Mouse (Mus musculus): Measurements from ENCODE around the gene Zc3h13.

Zc3h13 gene

DNA sequence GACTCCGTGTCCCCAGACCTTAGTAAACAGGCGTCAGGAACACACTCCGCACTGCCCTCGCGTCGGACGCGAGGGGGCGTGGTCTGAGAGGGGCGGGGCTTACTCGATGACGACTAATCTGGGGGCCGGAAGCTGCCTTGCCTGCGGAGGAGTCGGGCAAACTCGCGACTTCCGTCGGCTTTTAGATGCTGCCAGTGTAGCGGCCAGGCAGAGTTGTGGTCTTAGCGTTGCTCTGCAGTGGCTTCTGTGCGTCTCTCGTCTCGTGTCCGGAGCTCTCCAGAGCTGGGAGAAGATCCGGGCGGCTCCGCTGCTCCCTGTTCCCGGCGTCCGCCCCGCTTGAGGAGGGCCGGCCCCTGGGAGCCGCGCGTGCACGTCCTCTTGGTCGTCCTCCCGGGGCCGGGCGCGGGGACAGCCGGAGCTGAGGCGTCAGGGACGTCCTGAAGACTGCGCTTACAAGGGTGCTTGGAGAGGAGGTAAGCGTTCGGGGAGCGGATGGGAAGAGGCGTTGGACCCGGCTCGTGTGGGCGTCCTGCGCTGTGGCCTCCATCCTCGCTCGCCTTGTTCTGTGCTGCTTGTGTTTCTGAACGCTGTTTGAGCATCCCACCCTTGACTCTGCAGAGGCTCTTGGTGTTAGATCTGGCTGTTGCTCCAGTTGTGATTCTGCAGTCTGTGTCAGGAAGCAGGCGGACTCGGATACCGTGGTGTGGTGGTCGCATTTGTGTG lies at the start of gene Zc3h13:
Gene Zc3h13, plus strand, starts transcription at position 181 of the 723 bp plus-strand sequence.
- CTCF ChIA-PET = interaction anchor here in 2 of 4 experiments (0.6 to 1.2 kb wide), 3 partner anchors 19 to 46 kb away, joined by 3 to 4 read pairs (median 3); no protein-coding TSS in a partner anchor
- POLR2A ChIA-PET = interaction anchor here (0.7 to 2.4 kb wide), 45 partner anchors 8 to 552 kb away, joined by 3 to 12 read pairs (median 4); partner anchors contain the start of genes Cog3 (in 1 of the 4), Esd (in 1 of the 4) and Lrrc63 (in 1 of the 4)

DNA sequence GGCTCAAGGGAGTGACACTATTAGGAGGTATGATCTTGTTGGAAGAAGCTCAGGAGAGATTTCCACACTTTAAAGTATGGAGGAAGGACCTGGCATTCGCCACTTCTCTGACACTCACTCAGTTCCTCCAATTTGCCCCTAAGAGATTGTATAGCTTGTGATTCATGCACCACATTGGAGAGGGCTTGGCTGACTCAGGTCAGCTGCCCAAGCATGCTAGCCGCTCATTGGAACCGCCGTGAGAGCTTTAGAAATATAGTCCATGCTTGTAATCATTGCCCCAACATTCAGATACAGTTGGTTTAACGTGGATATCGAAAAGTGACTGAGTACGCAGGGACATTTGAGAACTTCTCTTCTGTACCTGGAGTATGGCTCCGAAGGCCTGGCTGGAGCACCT lies 48.6 kb upstream of the Zc3h13 start:
- POLR2A ChIA-PET = interaction anchor here in 2 of 4 experiments (0.6 to 1.6 kb wide), 5 partner anchors 10 to 520 kb away, joined by 3 to 4 read pairs (median 4); partner anchors contain the start of gene Zc3h13 (in 1 of the 2)

GRCm38 (mm10) chr14:75235955-75236635 lies 48.1 kb upstream of the Zc3h13 start:
- ChIA-PET POLR2A (interaction anchor here in 3 of 4 experiments (0.6 to 1.6 kb wide), 6 partner anchors 10 to 520 kb away, joined by 3 to 4 read pairs (median 4); partner anchors contain the start of gene Zc3h13 (in 1 of the 3)), CTCF (interaction anchor here in 2 of 4 experiments (0.6 to 1.1 kb wide), 2 partner anchors 46 to 304 kb away, joined by 3 to 4 read pairs; no protein-coding TSS in a partner anchor)

More for the DNA sequence above, 48.6 kb upstream of the Zc3h13 start:
- CTCF ChIA-PET = interaction anchor here in 1 of 4 experiments (1.1 kb wide), 1 partner anchor 45 kb away, joined by 3 read pairs; no protein-coding TSS in a partner anchor

DNA sequence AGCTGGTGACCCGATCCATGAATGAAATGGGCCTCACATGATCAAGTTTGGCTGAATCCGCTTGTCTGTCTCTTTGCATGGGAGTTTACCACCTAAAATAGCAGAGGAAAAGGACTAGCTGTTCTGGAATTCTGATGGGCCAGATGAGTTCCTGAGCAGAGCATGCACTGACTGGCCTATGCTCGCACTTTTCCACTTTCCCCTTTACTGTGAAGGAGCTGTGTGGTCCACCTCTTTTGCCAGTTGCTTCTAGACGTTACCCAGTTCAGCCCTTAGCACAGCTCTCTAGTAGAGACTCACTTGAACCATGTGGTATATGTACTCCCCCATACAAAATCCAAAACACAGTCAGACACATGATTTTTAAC lies 47.6 kb upstream of the Zc3h13 start:
- CTCF ChIA-PET = interaction anchor here in 1 of 4 experiments (0.6 kb wide), 1 partner anchor 305 kb away, joined by 4 read pairs; no protein-coding TSS in a partner anchor
- POLR2A ChIA-PET = interaction anchor here in 2 of 4 experiments (0.5 to 1.2 kb wide), 4 partner anchors 9 to 163 kb away, joined by 3 to 4 read pairs (median 3); no protein-coding TSS in a partner anchor

GRCm38 (mm10) chr14:75237096-75237495 lies 47.1 kb upstream of the Zc3h13 start:
- POLR2A ChIA-PET = interaction anchor here in 1 of 4 experiments (0.5 kb wide), 1 partner anchor 162 kb away, joined by 3 read pairs; no protein-coding TSS in a partner anchor
- CTCF ChIA-PET = no interaction called here

- POLR2A ChIA-PET = interaction anchor here in 1 of 4 experiments (0.7 kb wide), 1 partner anchor 167 kb away, joined by 4 read pairs; no protein-coding TSS in a partner anchor
- CTCF ChIA-PET = no interaction called here
Observed at GRCm38 (mm10) chr14:75238054-75238692, 46.0 kb upstream of the Zc3h13 start.

- POLR2A ChIA-PET = no interaction called here
- CTCF ChIA-PET = interaction anchor here in 2 of 4 experiments (0.9 to 1.0 kb wide), 2 partner anchors 12 kb away, joined by 3 read pairs; no protein-coding TSS in a partner anchor
Observed at GRCm38 (mm10) chr14:75242087-75242486, 42.1 kb upstream of the Zc3h13 start, which contains the start of gene Cpb2. Gene Cpb2, plus strand, starts transcription at chr14:75242287.

GRCm38 (mm10) chr14:75246024-75247000 lies 37.9 kb upstream of the Zc3h13 start:
- POLR2A ChIA-PET = interaction anchor here in 1 of 4 experiments (0.7 kb wide), 1 partner anchor 10 kb away, joined by 3 read pairs; no protein-coding TSS in a partner anchor
- CTCF ChIA-PET = interaction anchor here in 1 of 4 experiments (0.7 kb wide), 1 partner anchor 10 kb away, joined by 3 read pairs; no protein-coding TSS in a partner anchor

- ChIA-PET CTCF (no interaction called here), POLR2A (no interaction called here)
Observed at GRCm38 (mm10) chr14:75250432-75250831, 33.7 kb upstream of the Zc3h13 start.

DNA sequence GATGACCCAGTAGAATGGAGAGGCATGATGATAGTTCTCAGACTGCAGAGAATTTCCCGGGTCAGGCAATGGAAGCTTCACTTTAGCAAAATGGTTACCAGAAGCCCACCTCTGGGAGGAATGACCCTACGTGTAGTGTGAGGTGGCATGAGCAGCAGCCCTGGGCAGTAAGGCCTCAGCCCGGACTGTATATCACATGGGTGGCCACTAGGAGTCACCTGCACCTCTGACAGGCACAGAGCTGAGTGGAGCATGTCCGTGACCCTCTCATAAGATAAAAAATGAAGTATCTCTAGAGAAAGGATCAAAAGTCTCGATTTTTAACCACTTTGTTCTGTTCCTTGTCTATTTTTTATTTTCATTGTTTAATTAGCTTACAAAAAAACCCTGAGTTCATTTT lies 27.7 kb upstream of the Zc3h13 start:
- CTCF ChIA-PET = interaction anchor here in 3 of 4 experiments (0.5 to 1.8 kb wide), 5 partner anchors 9 to 598 kb away, joined by 3 to 6 read pairs (median 4); partner anchors contain the start of gene Zc3h13 (in 1 of the 3)
- POLR2A ChIA-PET = interaction anchor here in 2 of 4 experiments (0.8 to 1.3 kb wide), 4 partner anchors 8 to 27 kb away, joined by 3 read pairs; partner anchors contain the start of gene Zc3h13 (in 1 of the 2)

GRCm38 (mm10) chr14:75269531-75269930 lies 14.6 kb upstream of the Zc3h13 start:
- POLR2A ChIA-PET = interaction anchor here in 1 of 4 experiments (0.7 to 0.9 kb wide), 3 partner anchors 13 to 1677 kb away, joined by 3 read pairs; partner anchors contain the start of gene Zc3h13
- CTCF ChIA-PET = no interaction called here

DNA sequence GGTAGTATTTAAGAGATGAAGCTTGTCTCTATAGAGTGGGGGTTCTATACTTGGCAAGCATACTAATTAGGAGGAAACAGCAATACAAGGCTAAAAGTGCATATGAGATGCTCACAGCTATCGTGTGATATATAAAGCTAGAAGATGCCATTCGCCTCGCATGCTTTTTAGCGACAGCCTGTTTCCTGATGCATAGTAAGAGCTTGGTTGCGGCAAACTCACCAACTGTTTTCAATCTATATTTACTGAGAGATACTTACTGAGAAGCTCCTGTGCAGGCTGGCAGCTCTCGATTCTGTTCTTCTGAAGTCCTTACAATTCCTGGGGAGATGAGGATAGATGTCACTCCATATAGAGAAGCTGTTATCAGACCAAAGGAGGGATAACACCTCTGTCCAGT lies 4.5 kb upstream of the Zc3h13 start:
- POLR2A ChIA-PET = interaction anchor here in 1 of 4 experiments (0.6 kb wide), 1 partner anchor 189 kb away, joined by 3 read pairs; no protein-coding TSS in a partner anchor
- CTCF ChIA-PET = interaction anchor here in 1 of 4 experiments (0.6 kb wide), 1 partner anchor 1449 kb away, joined by 3 read pairs; no protein-coding TSS in a partner anchor

DNA sequence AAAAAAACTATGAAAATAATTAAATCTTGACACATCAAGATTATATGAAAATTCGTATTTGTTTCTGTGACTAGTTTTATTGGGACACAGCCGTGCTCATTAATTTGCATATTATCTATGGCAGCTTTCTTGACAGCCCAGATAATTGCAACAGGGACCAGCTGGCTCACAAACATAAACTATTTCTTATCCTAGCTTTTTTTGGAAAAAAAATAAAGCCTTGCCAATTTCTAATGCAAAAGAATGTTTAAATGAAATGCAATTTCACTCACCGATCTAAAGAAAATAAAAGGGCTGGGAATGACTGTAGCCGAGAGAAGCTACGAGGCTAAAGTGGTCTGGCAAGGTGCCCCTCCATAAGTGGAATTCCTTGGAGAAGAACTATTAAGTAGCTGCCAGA lies 3.8 kb upstream of the Zc3h13 start:
- ChIA-PET POLR2A (no interaction called here), CTCF (interaction anchor here in 1 of 4 experiments (0.6 kb wide), 1 partner anchor 1449 kb away, joined by 3 read pairs; no protein-coding TSS in a partner anchor)

- ChIA-PET POLR2A (interaction anchor here (0.5 to 2.4 kb wide), 52 partner anchors 9 to 551 kb away, joined by 3 to 12 read pairs (median 4); partner anchors contain the start of genes Cog3 (in 1 of the 4) and Esd (in 1 of the 4)), CTCF (interaction anchor here in 2 of 4 experiments (0.5 to 1.2 kb wide), 2 partner anchors 19 to 446 kb away, joined by 3 to 4 read pairs; no protein-coding TSS in a partner anchor)
Observed at GRCm38 (mm10) chr14:75283609-75284192, 472 bp upstream of the Zc3h13 start.

GRCm38 (mm10) chr14:75301081-75301480 lies 16.9 kb downstream of the Zc3h13 start:
- POLR2A ChIA-PET = no interaction called here

GRCm38 (mm10) chr14:75303807-75304206 lies 19.6 kb downstream of the Zc3h13 start:
- ChIA-PET CTCF (interaction anchor here in 1 of 4 experiments (0.6 kb wide), 1 partner anchor 457 kb away, joined by 5 read pairs; no protein-coding TSS in a partner anchor), POLR2A (interaction anchor here in 3 of 4 experiments (0.6 to 2.4 kb wide), 3 partner anchors 20 kb away, joined by 3 to 9 read pairs (median 8); partner anchors contain the start of gene Zc3h13 (in 3 of the 3))

More at GRCm38 (mm10) chr14:75301081-75301480, 16.9 kb downstream of the Zc3h13 start:
- CTCF ChIA-PET = interaction anchor here in 1 of 4 experiments (0.5 kb wide), 1 partner anchor 156 kb away, joined by 9 read pairs; no protein-coding TSS in a partner anchor

Data from embryonic stem cell, embryonic (primary cell).